ENCODE assay signal across 22 mouse cellular contexts in genomic region chr5:71011751-71012150, GRCm38 (mm10).
DNase-seq lines count a peak whose midpoint lies in the region; ATAC-seq and TF ChIP-seq lines count a peak whose summit lies in the region.
"Had no signal": no experiment of that assay in that cellular context is flagged by ENCODE, and none has a peak within 500 bp of the region (broad histone marks: within the 10 kb centered on the region; RNA-seq: fewer than 3 reads in every experiment).

No protein-coding gene starts in this region.

- no peaks in the 10 kb centered on the region for H3K27me3 ChIP-seq in forebrain, embryonic 13.5 days
- no peaks in the 10 kb centered on the region for H3K27me3 ChIP-seq in midbrain, embryonic 14.5 days (ENCODE audit: control insufficient read depth, insufficient read depth, low read length)
- H3K27me3 ChIP-seq: limb, embryonic 12.5 days; neural tube, embryonic 15.5 days had no signal

- DNase-seq in embryo, embryonic 9.5 days (ENCODE audit: extremely low spot score) = peak; percentile 4
- DNase-seq in embryo, embryonic 10.5 days (ENCODE audit: low spot score) = no peak
- no peak for DNase-seq in layer of hippocampus, adult 2 months (ENCODE audit: low spot score in 2 of 2)
- DNase-seq in layer of hippocampus, adult 18-20 months (ENCODE audit: low spot score in 2 of 2) = no peak
- DNase-seq in midbrain, embryonic 14.5 days = no peak
- no peak for DNase-seq in spleen, postnatal 36 days (ENCODE audit: low spot score in 2 of 2)
- no peak for DNase-seq in heart, adult 9 months (ENCODE audit: low spot score in 2 of 2)
- DNase-seq: adrenal gland, postnatal 10 days; cerebellum, adult 18-20 months; cerebellum, postnatal 36 days; gastrocnemius, postnatal 36 days; heart, adult 2 months; kidney, adult 18-20 months; liver, postnatal 0 days; right cerebral cortex, postnatal 14 days had no signal

- peak overlapping the region; percentile 64 for H3K27ac ChIP-seq in layer of hippocampus, adult 2 months
- H3K27ac ChIP-seq in forebrain, embryonic 13.5 days = peak overlapping the region; percentile 60
- 0 out of 2 replicates have a peak overlapping the region, but pooled peaks have one; percentile 8 for H3K27ac ChIP-seq in midbrain, embryonic 14.5 days (replicated peaks; ENCODE audit: low read depth, low read length)
- H3K27ac ChIP-seq: heart, adult 2 months; kidney, postnatal 0 days; limb, embryonic 12.5 days; macrophage; neural tube, embryonic 15.5 days had no signal

- H3K9ac ChIP-seq in forebrain, embryonic 13.5 days = no peak overlapping the region
- no peak overlapping the region for H3K9ac ChIP-seq in midbrain, embryonic 14.5 days (replicated peaks; ENCODE audit: low read length)
- H3K9ac ChIP-seq: limb, embryonic 12.5 days; liver, postnatal 0 days; neural tube, embryonic 15.5 days had no signal

- TF ChIP-seq CTCF in layer of hippocampus, adult 2 months (conservative IDR thresholded peaks at IDR 0.05) = no peak

- H3K4me3 ChIP-seq in layer of hippocampus, adult 2 months = no peak overlapping the region
- no peak overlapping the region for H3K4me3 ChIP-seq in forebrain, embryonic 13.5 days
- no peak overlapping the region for H3K4me3 ChIP-seq in midbrain, embryonic 14.5 days (replicated peaks; ENCODE audit: low read depth, low read length)
- H3K4me3 ChIP-seq: heart, adult 2 months; limb, embryonic 12.5 days; neural tube, embryonic 15.5 days had no signal

- 53% methylated on average over 2 of the region's 2 CpGs for WGBS in forebrain, embryonic 13.5 days
- WGBS in midbrain, embryonic 14.5 days = 48% methylated on average over 2 of the region's 2 CpGs

- ATAC-seq in forebrain, embryonic 13.5 days = peak; percentile 28; the same call in 1 of the 2 replicates
- ATAC-seq in midbrain, embryonic 14.5 days (ENCODE audit: low FRiP score, low TSS enrichment) = 0 out of 2 replicates have a peak, but pooled peaks have one; percentile 6
- ATAC-seq: liver, postnatal 0 days; lung, postnatal 0 days had no signal

- no peaks in the 10 kb centered on the region for H3K36me3 ChIP-seq in forebrain, embryonic 13.5 days (ENCODE audit: poor library complexity, severe bottlenecking)
- no peaks in the 10 kb centered on the region for H3K36me3 ChIP-seq in midbrain, embryonic 14.5 days (ENCODE audit: control insufficient read depth, insufficient read depth, low read length)
- H3K36me3 ChIP-seq: limb, embryonic 12.5 days; neural tube, embryonic 15.5 days had no signal

- no peaks in the 10 kb centered on the region for H3K9me3 ChIP-seq in forebrain, embryonic 13.5 days (replicated peaks)
- H3K9me3 ChIP-seq in midbrain, embryonic 14.5 days (ENCODE audit: control insufficient read depth, low read length) = no peaks in the 10 kb centered on the region
- H3K9me3 ChIP-seq: limb, embryonic 12.5 days; neural tube, embryonic 15.5 days had no signal

- peaks cover 15% of the 10 kb centered on the region for H3K4me1 ChIP-seq in forebrain, embryonic 13.5 days
- H3K4me1 ChIP-seq in midbrain, embryonic 14.5 days (ENCODE audit: control insufficient read depth, insufficient read depth, low read length) = no peaks in the 10 kb centered on the region; the same call in 1 of the 2 replicates
- H3K4me1 ChIP-seq: limb, embryonic 12.5 days; neural tube, embryonic 15.5 days had no signal

- no peak overlapping the region for H3K4me2 ChIP-seq in forebrain, embryonic 13.5 days
- no peak overlapping the region for H3K4me2 ChIP-seq in midbrain, embryonic 14.5 days (ENCODE audit: low read length)
- H3K4me2 ChIP-seq: limb, embryonic 12.5 days; liver, embryonic 11.5 days; neural tube, embryonic 15.5 days had no signal

Comparison
In these comparisons a context has a peak if more than half of its experiments do, and no peak if none do; other contexts are left out.
1. H3K27ac ChIP-seq: peak in every context shown above with its lines; median percentile 64 in layer of hippocampus, adult 2 months; 60 in forebrain, embryonic 13.5 days; 8 in midbrain, embryonic 14.5 days.